Comparison of ENCODE assay signal across 30 mouse cellular contexts in the genomic region with DNA sequence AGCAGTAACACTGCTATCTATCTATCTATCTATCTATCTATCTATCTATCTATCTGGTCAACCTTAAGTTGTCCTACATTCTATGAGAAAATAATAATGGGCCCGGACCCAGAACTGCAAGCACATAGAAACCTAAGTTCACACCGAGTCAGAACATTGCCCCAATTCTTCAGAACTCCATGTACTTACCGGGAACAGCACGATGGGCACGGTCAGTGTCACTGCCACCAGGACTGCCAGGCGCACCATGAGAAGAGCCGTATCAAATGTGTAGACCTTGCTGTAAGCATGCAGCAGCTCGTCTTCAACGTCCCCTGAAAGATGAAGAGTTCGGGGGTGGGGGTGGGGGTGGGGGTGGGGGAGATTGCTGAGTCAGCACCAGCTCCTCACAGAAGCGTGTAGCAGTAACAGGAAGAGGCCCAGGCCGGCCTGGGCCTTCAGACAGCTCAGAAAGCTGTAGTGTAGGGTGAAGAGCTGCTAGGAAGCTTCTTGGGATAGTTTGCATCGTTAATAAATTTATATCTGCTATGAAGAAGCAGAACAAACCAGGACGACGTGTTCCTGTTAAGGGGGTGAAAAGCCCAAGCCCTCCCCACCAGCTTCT. TPM values are rescaled to one million over a fixed set of nuclear protein-coding genes. Genes with fewer than 3 reads are reported as not detected.
DNase-seq lines count a peak whose midpoint lies in the region; ATAC-seq lines count a peak whose summit lies in the region.
"Had no signal": no experiment of that assay in that cellular context is flagged by ENCODE, and none has a peak within 500 bp of the region (broad histone marks: within the 10 kb centered on the region; RNA-seq: fewer than 3 reads in every experiment).

No protein-coding gene starts in this region.

- 0 out of 2 replicates have a peak overlapping the region, but pooled peaks have one; percentile 24 for H3K27ac ChIP-seq in heart, embryonic 11.5 days (ENCODE audit: low read depth, low read length)
- H3K27ac ChIP-seq in embryonic facial prominence, embryonic 10.5 days (replicated peaks) = peak overlapping the region; percentile 35; the same call in 1 of the 2 replicates
- peak overlapping the region; percentile 55 for H3K27ac ChIP-seq in liver, embryonic 15.5 days (replicated peaks)
- H3K27ac ChIP-seq: embryonic facial prominence, embryonic 15.5 days; forebrain, embryonic 12.5 days; hindbrain, embryonic 12.5 days; hindbrain, postnatal 0 days; kidney, postnatal 0 days; midbrain, embryonic 13.5 days; stomach, embryonic 15.5 days had no signal

- H3K36me3 ChIP-seq in heart, embryonic 11.5 days (ENCODE audit: control insufficient read depth, insufficient read depth, low read length) = no peaks in the 10 kb centered on the region
- peaks cover 54% of the 10 kb centered on the region for H3K36me3 ChIP-seq in embryonic facial prominence, embryonic 10.5 days (replicated peaks)
- H3K36me3 ChIP-seq in liver, embryonic 15.5 days (replicated peaks) = peaks cover 3% of the 10 kb centered on the region
- H3K36me3 ChIP-seq: forebrain, embryonic 12.5 days; hindbrain, embryonic 12.5 days; midbrain, embryonic 13.5 days; stomach, embryonic 15.5 days had no signal

- intact Hi-C loops in gastrocnemius, postnatal 14 days (cut with DNase I; ENCODE audit: low total_unique reads) = no loop called here
- intact Hi-C loops in heart, postnatal 10 days (cut with DNase I) = no loop called here

- H3K4me3 ChIP-seq in heart, embryonic 11.5 days (ENCODE audit: low read depth, low read length) = no peak overlapping the region
- no peak overlapping the region for H3K4me3 ChIP-seq in embryonic facial prominence, embryonic 10.5 days
- no peak overlapping the region for H3K4me3 ChIP-seq in liver, embryonic 15.5 days (replicated peaks)
- H3K4me3 ChIP-seq: embryonic facial prominence, embryonic 15.5 days; forebrain, embryonic 12.5 days; hindbrain, embryonic 12.5 days; limb, embryonic 12.5 days; megakaryocyte, embryonic 14.5 days; midbrain, embryonic 13.5 days; stomach, embryonic 15.5 days had no signal

- H3K4me2 ChIP-seq in heart, embryonic 11.5 days = no peak overlapping the region
- H3K4me2 ChIP-seq in liver, embryonic 15.5 days = no peak overlapping the region
- H3K4me2 ChIP-seq: embryonic facial prominence, embryonic 15.5 days; forebrain, embryonic 12.5 days; hindbrain, embryonic 12.5 days; limb, embryonic 12.5 days; midbrain, embryonic 13.5 days; stomach, embryonic 15.5 days had no signal

- H3K9me3 ChIP-seq in heart, embryonic 11.5 days (replicated peaks; ENCODE audit: control insufficient read depth, low read length) = no peaks in the 10 kb centered on the region
- H3K9me3 ChIP-seq in embryonic facial prominence, embryonic 10.5 days = no peaks in the 10 kb centered on the region
- H3K9me3 ChIP-seq in liver, embryonic 15.5 days (replicated peaks) = no peaks in the 10 kb centered on the region
- H3K9me3 ChIP-seq: embryonic facial prominence, embryonic 15.5 days; forebrain, embryonic 12.5 days; hindbrain, embryonic 12.5 days; limb, embryonic 12.5 days; midbrain, embryonic 13.5 days; stomach, embryonic 15.5 days had no signal

- no peaks in the 10 kb centered on the region for H3K27me3 ChIP-seq in heart, embryonic 11.5 days (ENCODE audit: control insufficient read depth, insufficient read depth, low read length)
- H3K27me3 ChIP-seq in embryonic facial prominence, embryonic 10.5 days (replicated peaks; ENCODE audit: low read depth, poor library complexity, severe bottlenecking) = no peaks in the 10 kb centered on the region
- H3K27me3 ChIP-seq in liver, embryonic 15.5 days = no peaks in the 10 kb centered on the region
- H3K27me3 ChIP-seq: embryonic facial prominence, embryonic 15.5 days; forebrain, embryonic 12.5 days; hindbrain, embryonic 12.5 days; limb, embryonic 12.5 days; megakaryocyte, embryonic 14.5 days; midbrain, embryonic 13.5 days; stomach, embryonic 15.5 days had no signal

- H3K9ac ChIP-seq in heart, embryonic 11.5 days (ENCODE audit: low read depth, low read length) = no peak overlapping the region
- H3K9ac ChIP-seq in liver, embryonic 15.5 days = no peak overlapping the region
- H3K9ac ChIP-seq: embryonic facial prominence, embryonic 15.5 days; forebrain, embryonic 12.5 days; forebrain, postnatal 0 days; hindbrain, embryonic 12.5 days; limb, embryonic 12.5 days; midbrain, embryonic 13.5 days; stomach, embryonic 15.5 days had no signal

- no peak for ATAC-seq in heart, embryonic 11.5 days (replicated peaks; ENCODE audit: insufficient number of reproducible peaks, low FRiP score, low TSS enrichment)
- ATAC-seq in liver, embryonic 15.5 days (ENCODE audit: insufficient read depth) = no peak
- ATAC-seq: forebrain, postnatal 0 days; hindbrain, postnatal 0 days; intestine, embryonic 16.5 days; lung, postnatal 0 days; midbrain, embryonic 13.5 days had no signal

- peak; percentile 49 for DNase-seq in gastrocnemius, adult 18-20 months (ENCODE audit: low spot score)
- no peak for DNase-seq in gastrocnemius, postnatal 14 days
- no peak for DNase-seq in heart, postnatal 10 days
- no peak for DNase-seq in embryonic facial prominence, embryonic 10.5 days (ENCODE audit: low spot score)
- no peak for DNase-seq in layer of hippocampus, adult 11-12 months (ENCODE audit: low spot score)
- DNase-seq in c-Kit-positive CD71-positive TER-119-positive erythroid progenitor cells, embryonic 14.5 days (ENCODE audit: low spot score) = no peak
- DNase-seq: adrenal gland, postnatal 14 days; cerebellum, adult 18-20 months; cerebellum, postnatal 14 days; forebrain, postnatal 0 days; kidney, adult 8-10 months; kidney, postnatal 4 days; layer of hippocampus, adult 9-11 months; lung, adult 18-20 months; lung, postnatal 4 days; thymus, postnatal 14 days had no signal

- H3K4me1 ChIP-seq in heart, embryonic 11.5 days (ENCODE audit: control insufficient read depth, insufficient read depth, low read length) = peaks cover 38% of the 10 kb centered on the region
- peaks cover 38% of the 10 kb centered on the region for H3K4me1 ChIP-seq in embryonic facial prominence, embryonic 10.5 days
- H3K4me1 ChIP-seq in liver, embryonic 15.5 days (replicated peaks) = peaks cover 31% of the 10 kb centered on the region
- H3K4me1 ChIP-seq: forebrain, embryonic 12.5 days; hindbrain, embryonic 12.5 days; megakaryocyte, embryonic 14.5 days; midbrain, embryonic 13.5 days had no signal

- WGBS in heart, embryonic 11.5 days (ENCODE audit: insufficient replicate concordance) = 84% methylated on average over 15 of the region's 15 CpGs
- 89% methylated on average over 15 of the region's 15 CpGs for WGBS in embryonic facial prominence, embryonic 10.5 days
- WGBS in liver, embryonic 15.5 days (ENCODE audit: insufficient replicate concordance) = 45% methylated on average over 15 of the region's 15 CpGs

RNA-seq across cellular contexts. Expression of gene Slc38a4, which starts 50.0 kb away (rescaled TPM):
- total RNA-seq in gastrocnemius, adult 18-20 months (2021) = 100 to 1,000 TPM; 117 to 129 TPM
- total RNA-seq in gastrocnemius, postnatal 14 days (2021) = 100 to 1,000 TPM; 171 to 183 TPM
- polyA plus RNA-seq in heart, embryonic 11.5 days (2014; fragmentation: Nextera tagmentation; extraction: Ambion mirVana) = 177 and 185 TPM in 2 replicates
- 10 to 100 TPM; 61.5 to 61.8 TPM for total RNA-seq in heart, postnatal 10 days (2021)
- 53.5 and 57.2 TPM in 2 replicates for polyA plus RNA-seq in embryonic facial prominence, embryonic 10.5 days (2016; fragmentation: Nextera tagmentation; extraction: Ambion mirVana)
- 61.9 and 67.9 TPM in 2 replicates for polyA plus RNA-seq in liver, embryonic 15.5 days (2015; fragmentation: Nextera tagmentation; extraction: Ambion mirVana)
- total RNA-seq: monocyte, adult 5-6 weeks had no signal
